Mouse (Mus musculus) megakaryocyte, embryonic 14.5 days (primary cell): ENCODE data around the gene Kremen2.

ENCODE experiments used
- FLI1 ChIP-seq: IDR thresholded peaks from 2 replicates; pipeline ENCODE4 v1.6.1; 2012; ENCODE audit warnings: low read length, inconsistent platforms, mixed read lengths
- GATA1 ChIP-seq: IDR thresholded peaks from 3 replicates; pipeline ENCODE4 v1.6.1; 2012; ENCODE audit warnings: mixed read lengths, low read length, inconsistent platforms, borderline replicate concordance

DNA sequence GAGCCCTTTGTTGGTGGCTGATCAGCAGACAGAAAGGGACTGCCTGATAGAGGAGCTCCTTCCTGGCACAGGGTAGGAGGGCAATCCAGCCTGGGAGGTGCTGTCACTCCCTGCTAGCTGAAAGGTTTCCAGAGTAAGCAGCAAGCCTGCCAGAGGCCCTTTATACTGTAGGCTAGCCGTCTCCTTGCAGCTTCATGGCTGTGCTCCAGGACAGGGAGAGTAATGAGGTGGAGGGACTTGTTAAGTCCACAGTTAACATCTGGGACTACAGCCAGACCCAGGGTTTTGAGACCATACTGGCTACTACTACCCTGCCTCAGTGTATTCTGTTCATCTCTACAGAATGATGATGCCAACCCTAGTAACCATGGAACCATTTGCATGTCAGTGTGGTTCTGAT, 11.3 kb downstream of the Kremen2 start:
- TF ChIP-seq GATA1 (no peak), FLI1 (no peak)
